Mouse (Mus musculus): ENCODE measurements around the gene Cyld. TPM values are rescaled to one million over a fixed set of nuclear protein-coding genes. Genes with fewer than 3 reads are reported as not detected.
A peak's percentile ranks its signal among the peaks of the same experiment; 100 is the strongest.

Cyld gene
- polyA plus RNA-seq, 1 experiment, result 19.4 TPM

DNA sequence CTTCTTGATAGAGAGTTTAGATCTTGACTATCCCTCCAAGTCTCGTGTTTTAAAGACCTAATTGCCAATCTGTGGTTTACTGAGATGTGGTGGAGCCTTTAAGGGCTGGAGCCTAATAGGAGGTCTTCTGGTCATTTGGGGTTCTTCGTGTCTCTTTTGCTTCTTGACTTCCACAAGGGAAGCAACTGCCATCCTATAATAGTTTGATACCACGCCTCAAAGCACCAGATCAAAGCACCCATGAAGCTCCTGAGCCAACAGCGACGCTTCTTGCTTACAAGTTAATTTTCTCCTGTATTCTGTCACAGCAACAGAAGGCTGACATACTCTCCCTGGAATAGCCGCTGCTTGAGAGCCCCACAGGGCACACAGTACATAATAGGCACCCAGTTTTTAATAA, 4.0 kb upstream of the Cyld start:
- no peak for TF ChIP-seq POLR2A (IDR thresholded peaks at IDR 0.05; ENCODE audit: control insufficient read depth, extremely low read depth, insufficient read depth, low read length, poor library complexity)
- TF ChIP-seq CTCF (IDR thresholded peaks at IDR 0.05; ENCODE audit: borderline replicate concordance, control insufficient read depth, extremely low read depth, insufficient read depth, low read length, poor library complexity), result no peak
- H3K4me1 ChIP-seq (replicated peaks; ENCODE audit: control insufficient read depth, insufficient read depth, low read length), result peaks cover 47% of the 10 kb centered on the region
- WGBS, result 65% methylated on average over 6 of the region's 6 CpGs
- H3K36me3 ChIP-seq (ENCODE audit: control insufficient read depth, insufficient read depth, low read length), result no peaks in the 10 kb centered on the region
- no peak overlapping the region for H3K4me3 ChIP-seq (ENCODE audit: control insufficient read depth, insufficient read depth, low read length)
- H3K27me3 ChIP-seq (ENCODE audit: control insufficient read depth, insufficient read depth, low read length), result no peaks in the 10 kb centered on the region
- no peak for DNase-seq
- peak overlapping the region; percentile 95 for H3K27ac ChIP-seq (ENCODE audit: control insufficient read depth, insufficient read depth, low read length)

DNA sequence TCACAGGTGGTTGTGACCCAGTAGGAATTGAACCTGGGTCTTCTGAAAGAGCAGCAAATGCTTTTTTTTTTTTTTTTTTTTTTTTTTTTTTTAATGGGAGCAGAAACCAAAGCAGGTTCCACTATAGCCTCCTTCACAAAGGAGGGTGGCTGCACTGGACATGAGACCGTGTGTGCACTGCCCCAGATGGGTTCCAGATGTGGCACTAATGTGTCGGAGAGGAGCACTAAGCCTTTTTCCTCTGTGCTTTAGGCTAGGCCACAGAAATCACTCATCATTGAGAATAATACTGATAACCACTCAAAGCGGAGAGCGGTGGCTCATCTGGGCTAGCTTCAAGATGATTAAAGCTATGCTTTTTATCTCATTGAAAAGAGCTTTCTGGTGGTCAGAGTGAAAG, 3.5 kb upstream of the Cyld start:
- Histone ChIP-seq H3K4me1 (replicated peaks; ENCODE audit: control insufficient read depth, insufficient read depth, low read length) (peaks cover 49% of the 10 kb centered on the region), H3K27ac (ENCODE audit: control insufficient read depth, insufficient read depth, low read length) (peak overlapping the region; percentile 93; the same call in 1 of the 2 replicates), H3K27me3 (ENCODE audit: control insufficient read depth, insufficient read depth, low read length) (no peaks in the 10 kb centered on the region), H3K4me3 (ENCODE audit: control insufficient read depth, insufficient read depth, low read length) (no peak overlapping the region), H3K36me3 (ENCODE audit: control insufficient read depth, insufficient read depth, low read length) (no peaks in the 10 kb centered on the region)
- DNase-seq, result no peak
- TF ChIP-seq CTCF (IDR thresholded peaks at IDR 0.05; ENCODE audit: borderline replicate concordance, control insufficient read depth, extremely low read depth, insufficient read depth, low read length, poor library complexity) (no peak), POLR2A (IDR thresholded peaks at IDR 0.05; ENCODE audit: control insufficient read depth, extremely low read depth, insufficient read depth, low read length, poor library complexity) (no peak)
- 94% methylated on average over 4 of the region's 4 CpGs for WGBS

GRCm38 (mm10) chr8:88694291-88694690, 2.5 kb upstream of the Cyld start:
- TF ChIP-seq CTCF (IDR thresholded peaks at IDR 0.05; ENCODE audit: borderline replicate concordance, control insufficient read depth, extremely low read depth, insufficient read depth, low read length, poor library complexity) (no peak), POLR2A (IDR thresholded peaks at IDR 0.05; ENCODE audit: control insufficient read depth, extremely low read depth, insufficient read depth, low read length, poor library complexity) (0 out of 2 replicates have a peak, but pooled peaks have one; percentile 17)
- Histone ChIP-seq H3K36me3 (ENCODE audit: control insufficient read depth, insufficient read depth, low read length) (no peaks in the 10 kb centered on the region), H3K27me3 (ENCODE audit: control insufficient read depth, insufficient read depth, low read length) (no peaks in the 10 kb centered on the region), H3K4me3 (ENCODE audit: control insufficient read depth, insufficient read depth, low read length) (no peak overlapping the region), H3K4me1 (replicated peaks; ENCODE audit: control insufficient read depth, insufficient read depth, low read length) (peaks cover 47% of the 10 kb centered on the region), H3K27ac (ENCODE audit: control insufficient read depth, insufficient read depth, low read length) (peak overlapping the region; percentile 93)
- peak; percentile 73 for DNase-seq
- 11% methylated on average over 7 of the region's 7 CpGs for WGBS

DNA sequence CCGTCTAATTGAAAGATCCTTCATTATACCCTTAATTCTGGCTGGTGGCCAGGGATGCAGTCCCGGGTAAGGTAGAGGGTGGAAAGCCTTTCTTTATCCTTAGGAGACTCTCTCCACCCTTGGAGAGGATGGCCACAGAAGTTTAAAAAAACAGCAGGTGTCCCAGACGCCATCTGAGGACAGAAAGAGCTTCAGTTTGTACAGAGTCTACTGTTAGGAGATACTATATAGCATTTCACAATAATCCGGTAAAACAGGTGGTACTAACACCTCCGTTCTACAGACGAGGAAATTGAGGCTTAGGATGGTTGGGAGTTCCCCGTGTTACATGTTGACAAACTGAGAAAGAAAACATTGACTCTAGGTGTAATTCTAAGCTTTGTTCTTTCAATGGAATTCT, 600 bp upstream of the Cyld start:
- no peak overlapping the region for H3K4me3 ChIP-seq (ENCODE audit: control insufficient read depth, insufficient read depth, low read length)
- 8% methylated on average over 7 of the region's 7 CpGs for WGBS
- peak overlapping the region; percentile 41; the same call in 1 of the 2 replicates for H3K27ac ChIP-seq (ENCODE audit: control insufficient read depth, insufficient read depth, low read length)
- H3K4me1 ChIP-seq (replicated peaks; ENCODE audit: control insufficient read depth, insufficient read depth, low read length), result peaks cover 40% of the 10 kb centered on the region
- H3K36me3 ChIP-seq (ENCODE audit: control insufficient read depth, insufficient read depth, low read length), result no peaks in the 10 kb centered on the region
- H3K27me3 ChIP-seq (ENCODE audit: control insufficient read depth, insufficient read depth, low read length), result no peaks in the 10 kb centered on the region
- TF ChIP-seq CTCF (IDR thresholded peaks at IDR 0.05; ENCODE audit: borderline replicate concordance, control insufficient read depth, extremely low read depth, insufficient read depth, low read length, poor library complexity) (no peak), POLR2A (IDR thresholded peaks at IDR 0.05; ENCODE audit: control insufficient read depth, extremely low read depth, insufficient read depth, low read length, poor library complexity) (no peak)
- no peak for DNase-seq

GRCm38 (mm10) chr8:88697642-88698031, 809 bp downstream of the Cyld start:
- Histone ChIP-seq H3K36me3 (ENCODE audit: control insufficient read depth, insufficient read depth, low read length) (no peaks in the 10 kb centered on the region), H3K27me3 (ENCODE audit: control insufficient read depth, insufficient read depth, low read length) (no peaks in the 10 kb centered on the region), H3K27ac (ENCODE audit: control insufficient read depth, insufficient read depth, low read length) (peak overlapping the region; percentile 58), H3K4me3 (ENCODE audit: control insufficient read depth, insufficient read depth, low read length) (peak overlapping the region; percentile 83), H3K4me1 (replicated peaks; ENCODE audit: control insufficient read depth, insufficient read depth, low read length) (peaks cover 32% of the 10 kb centered on the region)
- WGBS, result 11% methylated on average over 4 of the region's 4 CpGs
- no peak for DNase-seq
- no peak for TF ChIP-seq POLR2A (IDR thresholded peaks at IDR 0.05; ENCODE audit: control insufficient read depth, extremely low read depth, insufficient read depth, low read length, poor library complexity)

- TF ChIP-seq POLR2A (IDR thresholded peaks at IDR 0.05; ENCODE audit: control insufficient read depth, extremely low read depth, insufficient read depth, low read length, poor library complexity), result no peak
- no peak for TF ChIP-seq CTCF (IDR thresholded peaks at IDR 0.05; ENCODE audit: borderline replicate concordance, control insufficient read depth, extremely low read depth, insufficient read depth, low read length, poor library complexity)
- H3K36me3 ChIP-seq (ENCODE audit: control insufficient read depth, insufficient read depth, low read length), result no peaks in the 10 kb centered on the region
- 69% methylated on average over 2 of the region's 2 CpGs for WGBS
- no peaks in the 10 kb centered on the region for H3K27me3 ChIP-seq (ENCODE audit: control insufficient read depth, insufficient read depth, low read length)
- DNase-seq, result no peak
- H3K4me3 ChIP-seq (ENCODE audit: control insufficient read depth, insufficient read depth, low read length), result peak overlapping the region; percentile 83; the same call in 1 of the 2 replicates
- peaks cover 28% of the 10 kb centered on the region for H3K4me1 ChIP-seq (replicated peaks; ENCODE audit: control insufficient read depth, insufficient read depth, low read length)
- H3K27ac ChIP-seq (ENCODE audit: control insufficient read depth, insufficient read depth, low read length), result no peak overlapping the region
These were observed 1.2 kb downstream of the Cyld start for GRCm38 (mm10) chr8:88698048-88698447.

DNA sequence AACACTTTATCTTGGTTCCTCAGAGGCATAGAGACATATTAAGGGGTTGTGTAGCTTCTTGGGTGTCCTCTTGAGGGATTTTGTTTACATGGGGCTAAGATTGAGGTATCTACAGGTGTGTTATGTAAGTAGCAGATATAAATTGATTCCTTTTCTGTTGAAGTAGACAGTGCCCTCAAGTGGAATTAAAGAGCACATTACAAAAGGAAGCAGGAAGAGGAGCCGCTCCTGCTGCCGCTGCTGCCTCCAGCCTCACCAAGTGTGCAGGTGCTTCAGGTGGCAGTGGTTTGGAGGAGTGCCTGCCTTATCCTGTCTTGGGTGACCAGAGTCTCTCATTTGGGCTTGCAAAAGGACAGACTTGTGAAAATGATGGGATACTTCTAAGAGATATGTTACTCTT, 4.8 kb downstream of the Cyld start:
- Histone ChIP-seq H3K4me3 (ENCODE audit: control insufficient read depth, insufficient read depth, low read length) (no peak overlapping the region), H3K36me3 (ENCODE audit: control insufficient read depth, insufficient read depth, low read length) (peaks cover 4% of the 10 kb centered on the region; the same call in 1 of the 2 replicates), H3K4me1 (replicated peaks; ENCODE audit: control insufficient read depth, insufficient read depth, low read length) (peaks cover 8% of the 10 kb centered on the region), H3K27me3 (ENCODE audit: control insufficient read depth, insufficient read depth, low read length) (no peaks in the 10 kb centered on the region), H3K27ac (ENCODE audit: control insufficient read depth, insufficient read depth, low read length) (no peak overlapping the region)
- WGBS, result 12% methylated on average over 2 of the region's 2 CpGs
- TF ChIP-seq CTCF (IDR thresholded peaks at IDR 0.05; ENCODE audit: borderline replicate concordance, control insufficient read depth, extremely low read depth, insufficient read depth, low read length, poor library complexity), result peak; percentile 44; the same call in 1 of the 2 replicates
- no peak for TF ChIP-seq POLR2A (IDR thresholded peaks at IDR 0.05; ENCODE audit: control insufficient read depth, extremely low read depth, insufficient read depth, low read length, poor library complexity)
- peak; percentile 34 for DNase-seq

Data from thymus, adult 2 months (tissue).